Mouse (Mus musculus) E14TG2a.4 (cell line): ENCODE measurements around the gene Psmb9.

Experiments used
- CTCF ChIP-seq: conservative IDR thresholded peaks from 2 replicates; pipeline ENCODE4 v1.5.1; 2014; ENCODE audit warnings: low read length
- NANOG ChIP-seq: IDR thresholded peaks from 2 replicates; pipeline ENCODE4 v1.6.1; 2014; ENCODE audit warnings: borderline replicate concordance, low read length, mixed read lengths

DNA sequence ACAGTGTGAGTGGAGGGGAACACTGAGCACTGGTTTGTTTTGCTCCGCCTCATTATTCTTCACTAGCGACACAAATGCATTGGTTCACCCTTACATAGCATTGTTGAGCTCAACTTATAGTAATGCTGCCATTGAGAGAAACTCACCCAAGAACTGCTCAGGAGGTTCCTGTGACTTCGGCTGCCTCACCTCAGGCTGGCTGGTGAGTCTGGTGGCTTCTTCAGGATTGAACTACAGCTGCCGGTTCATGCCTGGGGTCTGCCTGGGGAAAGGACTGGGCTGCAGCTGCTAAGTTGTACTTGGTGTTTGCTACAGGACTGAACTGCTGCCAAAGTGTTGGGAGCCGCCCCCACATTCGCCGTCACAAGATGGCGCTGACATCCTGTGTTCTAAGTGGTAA is 37.9 kb upstream of the Psmb9 start:
- TF ChIP-seq CTCF (no peak), NANOG (no peak)
